Mouse (Mus musculus): Measurements from ENCODE around the gene Frmd4a. TPM values are rescaled to one million over a fixed set of nuclear protein-coding genes. Genes with fewer than 3 reads are reported as not detected.

Frmd4a gene
- total RNA-seq, 1 experiment, result 9.3 TPM

GRCm38 (mm10) chr2:4018909-4019308, 1.4 kb downstream of the Frmd4a start:
- in situ Hi-C loops (cut with MboI; ENCODE audit: low sequenced_read_pairs in 2 of 2, unreplicated experiment in 2 of 2), result no loop called here
- Histone ChIP-seq H3K36me3 (ENCODE audit: control insufficient read depth, insufficient read depth, low read length, poor library complexity, severe bottlenecking) (no peaks in the 10 kb centered on the region), H3K4me3 (ENCODE audit: insufficient read depth in 1 of 2, low read depth in 1 of 2, low read length in 2 of 2, poor library complexity in 1 of 2, severe bottlenecking in 1 of 2) (no peak overlapping the region), H3K9me3 (ENCODE audit: control insufficient read depth, insufficient read depth, low read depth, low read length) (no peaks in the 10 kb centered on the region), H3K9ac (ENCODE audit: insufficient read depth, low read depth, low read length, poor library complexity, severe bottlenecking) (no peak overlapping the region), H3K4me1 (ENCODE audit: control insufficient read depth in 2 of 2, insufficient read depth in 2 of 2, low read length in 2 of 2, poor library complexity in 1 of 2) (no peaks in the 10 kb centered on the region), H3K27ac (ENCODE audit: insufficient read depth, low read depth, low read length, poor library complexity, severe bottlenecking) (no peak overlapping the region)
- no peak for DNase-seq (ENCODE audit: low read depth, low spot score)
- no peak for TF ChIP-seq HCFC1 (IDR thresholded peaks at IDR 0.05; ENCODE audit: borderline replicate concordance, insufficient read depth, low read length)
- no peak for TF ChIP-seq ZC3H11A (IDR thresholded peaks at IDR 0.05; ENCODE audit: borderline replicate concordance, low read depth, low read length)
- TF ChIP-seq MAFK (IDR thresholded peaks at IDR 0.05; ENCODE audit: insufficient read depth, low read depth, low read length), result no peak
- no peak for TF ChIP-seq ZNF384 (IDR thresholded peaks at IDR 0.05; ENCODE audit: low read depth, low read length)
- TF ChIP-seq CHD2 (IDR thresholded peaks at IDR 0.05; ENCODE audit: low read depth, low read length), result no peak

- Histone ChIP-seq H3K9me3 (ENCODE audit: control insufficient read depth, insufficient read depth, low read depth, low read length) (no peaks in the 10 kb centered on the region), H3K4me1 (ENCODE audit: control insufficient read depth in 2 of 2, insufficient read depth in 2 of 2, low read length in 2 of 2, poor library complexity in 1 of 2) (no peaks in the 10 kb centered on the region), H3K9ac (ENCODE audit: insufficient read depth, low read depth, low read length, poor library complexity, severe bottlenecking) (no peak overlapping the region), H3K27ac (ENCODE audit: insufficient read depth, low read depth, low read length, poor library complexity, severe bottlenecking) (no peak overlapping the region), H3K36me3 (ENCODE audit: control insufficient read depth, insufficient read depth, low read length, poor library complexity, severe bottlenecking) (no peaks in the 10 kb centered on the region), H3K4me3 (ENCODE audit: insufficient read depth in 1 of 2, low read depth in 1 of 2, low read length in 2 of 2, poor library complexity in 1 of 2, severe bottlenecking in 1 of 2) (no peak overlapping the region)
- in situ Hi-C loops (cut with MboI; ENCODE audit: low sequenced_read_pairs in 2 of 2, unreplicated experiment in 2 of 2), result no loop called here
- TF ChIP-seq MAFK (IDR thresholded peaks at IDR 0.05; ENCODE audit: insufficient read depth, low read depth, low read length), result no peak
- TF ChIP-seq HCFC1 (IDR thresholded peaks at IDR 0.05; ENCODE audit: borderline replicate concordance, insufficient read depth, low read length), result no peak
- TF ChIP-seq CHD2 (IDR thresholded peaks at IDR 0.05; ENCODE audit: low read depth, low read length), result no peak
- TF ChIP-seq ZC3H11A (IDR thresholded peaks at IDR 0.05; ENCODE audit: borderline replicate concordance, low read depth, low read length), result no peak
- TF ChIP-seq ZNF384 (IDR thresholded peaks at IDR 0.05; ENCODE audit: low read depth, low read length), result no peak
- DNase-seq (ENCODE audit: low read depth, low spot score), result no peak
These were observed 7.4 kb downstream of the Frmd4a start for GRCm38 (mm10) chr2:4024927-4025326.

GRCm38 (mm10) chr2:4029031-4029747, 11.7 kb downstream of the Frmd4a start:
- H3K9me3 ChIP-seq (ENCODE audit: control insufficient read depth, insufficient read depth, low read depth, low read length), result no peaks in the 10 kb centered on the region
- in situ Hi-C loops (cut with MboI; ENCODE audit: low sequenced_read_pairs in 2 of 2, unreplicated experiment in 2 of 2), result no loop called here
- no peaks in the 10 kb centered on the region for H3K4me1 ChIP-seq (ENCODE audit: control insufficient read depth in 2 of 2, insufficient read depth in 2 of 2, low read length in 2 of 2, poor library complexity in 1 of 2)
- no peak overlapping the region for H3K4me3 ChIP-seq (ENCODE audit: insufficient read depth in 1 of 2, low read depth in 1 of 2, low read length in 2 of 2, poor library complexity in 1 of 2, severe bottlenecking in 1 of 2)
- no peaks in the 10 kb centered on the region for H3K36me3 ChIP-seq (ENCODE audit: control insufficient read depth, insufficient read depth, low read length, poor library complexity, severe bottlenecking)
- H3K27ac ChIP-seq (ENCODE audit: insufficient read depth, low read depth, low read length, poor library complexity, severe bottlenecking), result no peak overlapping the region
- TF ChIP-seq ZC3H11A (IDR thresholded peaks at IDR 0.05; ENCODE audit: borderline replicate concordance, low read depth, low read length) (no peak), HCFC1 (IDR thresholded peaks at IDR 0.05; ENCODE audit: borderline replicate concordance, insufficient read depth, low read length) (no peak), ZNF384 (IDR thresholded peaks at IDR 0.05; ENCODE audit: low read depth, low read length) (no peak), MAFK (IDR thresholded peaks at IDR 0.05; ENCODE audit: insufficient read depth, low read depth, low read length) (no peak), CHD2 (IDR thresholded peaks at IDR 0.05; ENCODE audit: low read depth, low read length) (no peak)
- DNase-seq (ENCODE audit: low read depth, low spot score), result no peak
- no peak overlapping the region for H3K9ac ChIP-seq (ENCODE audit: insufficient read depth, low read depth, low read length, poor library complexity, severe bottlenecking)

GRCm38 (mm10) chr2:4036153-4036589, 18.7 kb downstream of the Frmd4a start:
- in situ Hi-C loops (cut with MboI; ENCODE audit: low sequenced_read_pairs in 2 of 2, unreplicated experiment in 2 of 2), result no loop called here
- H3K36me3 ChIP-seq (ENCODE audit: control insufficient read depth, insufficient read depth, low read length, poor library complexity, severe bottlenecking), result no peaks in the 10 kb centered on the region
- TF ChIP-seq ZNF384 (IDR thresholded peaks at IDR 0.05; ENCODE audit: low read depth, low read length) (no peak), HCFC1 (IDR thresholded peaks at IDR 0.05; ENCODE audit: borderline replicate concordance, insufficient read depth, low read length) (no peak), ZC3H11A (IDR thresholded peaks at IDR 0.05; ENCODE audit: borderline replicate concordance, low read depth, low read length) (no peak), CHD2 (IDR thresholded peaks at IDR 0.05; ENCODE audit: low read depth, low read length) (no peak), MAFK (IDR thresholded peaks at IDR 0.05; ENCODE audit: insufficient read depth, low read depth, low read length) (no peak)

More at GRCm38 (mm10) chr2:4036153-4036589, 18.7 kb downstream of the Frmd4a start:
- Histone ChIP-seq H3K9ac (ENCODE audit: insufficient read depth, low read depth, low read length, poor library complexity, severe bottlenecking) (no peak overlapping the region), H3K4me3 (ENCODE audit: insufficient read depth in 1 of 2, low read depth in 1 of 2, low read length in 2 of 2, poor library complexity in 1 of 2, severe bottlenecking in 1 of 2) (no peak overlapping the region), H3K9me3 (ENCODE audit: control insufficient read depth, insufficient read depth, low read depth, low read length) (no peaks in the 10 kb centered on the region), H3K4me1 (ENCODE audit: control insufficient read depth in 2 of 2, insufficient read depth in 2 of 2, low read length in 2 of 2, poor library complexity in 1 of 2) (no peaks in the 10 kb centered on the region), H3K27ac (ENCODE audit: insufficient read depth, low read depth, low read length, poor library complexity, severe bottlenecking) (no peak overlapping the region)
- DNase-seq (ENCODE audit: low read depth, low spot score), result no peak

All from ES-E14 (cell line).